Mouse (Mus musculus): ENCODE results near the gene Satb2.

Satb2 gene

DNA sequence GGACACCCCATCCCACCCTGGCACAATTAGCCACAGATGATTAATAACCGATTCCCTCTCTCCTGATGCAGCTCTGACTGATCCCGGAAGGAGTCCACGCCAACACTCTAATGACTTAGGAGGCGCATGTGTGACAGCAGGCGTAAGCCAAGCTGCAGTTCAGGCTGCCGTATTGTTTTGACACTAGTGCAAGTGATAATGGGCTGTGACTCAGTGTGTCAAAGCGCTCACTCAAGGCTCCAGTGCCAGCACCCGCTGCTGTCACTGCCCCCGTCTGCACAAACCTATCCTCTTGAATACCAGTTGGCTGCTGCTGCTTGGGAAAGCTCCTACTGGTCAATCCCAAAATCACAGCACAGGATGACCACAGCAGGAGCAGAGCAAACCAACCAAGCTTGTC lies 49.7 kb downstream of the Satb2 start:
- DNase-seq (ENCODE audit: low read depth, low spot score) = no peak
- Histone ChIP-seq H3K27me3 (ENCODE audit: control insufficient read depth, insufficient read depth, low read length, poor library complexity, severe bottlenecking) (no peaks in the 10 kb centered on the region), H3K36me3 (ENCODE audit: control insufficient read depth, insufficient read depth, low read length, poor library complexity, severe bottlenecking) (no peaks in the 10 kb centered on the region)

DNA sequence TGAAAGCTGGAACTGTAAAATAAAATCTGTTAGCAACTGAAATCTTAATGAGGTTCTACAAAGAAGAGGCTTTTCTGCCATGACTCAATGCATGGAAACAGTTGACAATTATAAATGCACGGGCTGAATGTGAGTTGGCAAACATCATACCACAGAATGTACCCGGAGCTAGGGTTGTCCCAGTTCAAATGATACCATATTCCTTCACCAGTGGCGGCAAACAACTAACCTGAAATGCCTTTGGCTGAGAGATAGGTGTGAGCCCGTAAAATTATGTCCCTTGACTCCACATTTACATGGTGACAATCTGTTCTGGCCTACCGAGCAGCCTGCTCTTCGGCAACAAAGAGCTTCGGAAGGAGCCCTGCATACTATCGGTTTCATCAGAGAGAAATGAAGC lies 58.0 kb downstream of the Satb2 start:
- no peak for DNase-seq (ENCODE audit: low read depth, low spot score)
- no peaks in the 10 kb centered on the region for H3K36me3 ChIP-seq (ENCODE audit: control insufficient read depth, insufficient read depth, low read length, poor library complexity, severe bottlenecking)
- no peaks in the 10 kb centered on the region for H3K27me3 ChIP-seq (ENCODE audit: control insufficient read depth, insufficient read depth, low read length, poor library complexity, severe bottlenecking)

DNA sequence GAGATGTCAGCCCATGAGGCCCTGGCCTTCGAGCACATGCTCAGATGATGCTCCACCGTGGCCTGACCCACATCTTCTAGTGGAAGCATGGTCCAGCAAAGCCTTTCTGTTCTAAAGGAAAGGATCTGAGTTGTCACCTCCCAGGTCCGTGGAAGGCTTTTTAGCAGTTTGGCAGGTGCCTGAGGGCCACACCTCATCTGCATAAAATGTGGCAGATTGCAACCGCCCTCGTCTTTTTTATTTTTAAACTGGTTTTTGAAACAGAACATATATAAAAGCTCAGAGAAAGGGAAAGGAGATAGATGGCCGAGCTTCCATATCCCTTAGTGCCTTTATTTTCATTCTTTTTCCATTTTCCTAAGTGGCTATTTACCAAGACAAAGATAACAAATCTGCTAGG lies 64.2 kb downstream of the Satb2 start:
- Histone ChIP-seq H3K36me3 (ENCODE audit: control insufficient read depth, insufficient read depth, low read length, poor library complexity, severe bottlenecking) (no peaks in the 10 kb centered on the region), H3K27me3 (ENCODE audit: control insufficient read depth, insufficient read depth, low read length, poor library complexity, severe bottlenecking) (no peaks in the 10 kb centered on the region)
- DNase-seq (ENCODE audit: low read depth, low spot score) = no peak

GRCm38 (mm10) chr1:56900706-56901287 lies 77.7 kb downstream of the Satb2 start:
- H3K27me3 ChIP-seq (ENCODE audit: control insufficient read depth, insufficient read depth, low read length, poor library complexity, severe bottlenecking) = no peaks in the 10 kb centered on the region
- no peak for DNase-seq (ENCODE audit: low read depth, low spot score)
- no peaks in the 10 kb centered on the region for H3K36me3 ChIP-seq (ENCODE audit: control insufficient read depth, insufficient read depth, low read length, poor library complexity, severe bottlenecking)

DNA sequence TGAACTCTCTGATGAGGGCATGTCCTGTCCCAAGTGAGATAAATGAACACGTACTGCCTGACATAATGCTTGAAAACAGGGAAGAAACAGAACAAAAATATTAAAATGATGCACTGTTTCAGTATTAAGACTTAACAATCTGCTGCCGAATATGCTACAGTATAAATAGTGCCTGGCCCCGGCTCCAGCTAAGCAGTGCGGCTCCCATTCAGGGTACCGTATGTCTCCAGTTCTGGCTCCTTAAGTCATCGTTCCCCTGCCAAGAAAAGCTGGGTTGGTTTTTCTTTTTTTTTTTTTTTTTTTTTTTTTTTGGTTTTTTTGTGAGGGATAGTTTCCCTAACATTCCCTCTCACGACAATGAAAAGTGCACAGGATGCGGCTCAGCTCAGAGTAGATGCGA lies 78.3 kb downstream of the Satb2 start:
- no peak for DNase-seq (ENCODE audit: low read depth, low spot score)
- no peaks in the 10 kb centered on the region for H3K36me3 ChIP-seq (ENCODE audit: control insufficient read depth, insufficient read depth, low read length, poor library complexity, severe bottlenecking)
- H3K27me3 ChIP-seq (ENCODE audit: control insufficient read depth, insufficient read depth, low read length, poor library complexity, severe bottlenecking) = no peaks in the 10 kb centered on the region

- DNase-seq (ENCODE audit: low read depth, low spot score) = no peak
- Histone ChIP-seq H3K27me3 (ENCODE audit: control insufficient read depth, insufficient read depth, low read length, poor library complexity, severe bottlenecking) (no peaks in the 10 kb centered on the region), H3K36me3 (ENCODE audit: control insufficient read depth, insufficient read depth, low read length, poor library complexity, severe bottlenecking) (no peaks in the 10 kb centered on the region)
Measured at GRCm38 (mm10) chr1:56898606-56899396, 79.6 kb downstream of the Satb2 start.

GRCm38 (mm10) chr1:56897492-56898180 lies 80.8 kb downstream of the Satb2 start:
- H3K36me3 ChIP-seq (ENCODE audit: control insufficient read depth, insufficient read depth, low read length, poor library complexity, severe bottlenecking) = no peaks in the 10 kb centered on the region
- no peak for DNase-seq (ENCODE audit: low read depth, low spot score)
- H3K27me3 ChIP-seq (ENCODE audit: control insufficient read depth, insufficient read depth, low read length, poor library complexity, severe bottlenecking) = no peaks in the 10 kb centered on the region

DNA sequence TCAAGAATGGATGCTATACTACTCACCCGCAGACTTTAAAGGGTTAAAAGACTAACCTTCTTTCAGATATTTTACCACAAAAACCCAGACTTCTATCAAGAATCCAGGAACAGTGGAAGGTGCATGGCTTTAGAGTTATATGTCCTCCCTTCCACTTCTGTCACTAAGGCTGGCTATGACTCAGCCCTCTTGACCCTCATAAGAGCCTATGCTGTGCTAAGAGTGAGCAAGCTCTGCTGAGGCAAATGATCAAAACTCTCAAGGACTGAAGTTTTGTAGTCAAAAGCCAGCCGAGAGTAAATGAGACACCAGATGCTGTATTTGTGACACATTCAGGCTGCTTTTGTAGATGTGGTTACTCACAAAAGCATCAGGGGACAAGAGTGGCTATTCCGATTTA lies 81.8 kb downstream of the Satb2 start:
- no peaks in the 10 kb centered on the region for H3K27me3 ChIP-seq (ENCODE audit: control insufficient read depth, insufficient read depth, low read length, poor library complexity, severe bottlenecking)
- no peak for DNase-seq (ENCODE audit: low read depth, low spot score)
- H3K36me3 ChIP-seq (ENCODE audit: control insufficient read depth, insufficient read depth, low read length, poor library complexity, severe bottlenecking) = no peaks in the 10 kb centered on the region

DNA sequence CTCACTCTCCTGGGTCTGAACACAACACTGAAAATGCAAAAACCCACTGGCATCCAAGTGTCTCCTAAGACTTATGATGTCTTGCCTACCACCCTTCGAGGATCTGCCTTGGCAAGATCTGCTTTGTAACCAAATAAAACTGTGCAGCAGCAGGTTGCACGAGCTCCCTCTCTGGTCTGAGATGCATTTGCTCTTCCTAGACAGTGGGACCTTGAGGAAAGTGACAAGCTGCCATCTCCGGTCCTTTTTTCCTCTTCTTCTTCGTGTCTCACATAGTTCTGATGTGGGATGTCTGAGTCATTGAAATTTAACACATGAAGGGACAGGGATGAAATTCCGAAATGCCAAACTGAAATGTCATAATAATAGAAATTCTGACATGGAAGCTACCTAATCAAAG lies 85.7 kb downstream of the Satb2 start:
- H3K27me3 ChIP-seq (ENCODE audit: control insufficient read depth, insufficient read depth, low read length, poor library complexity, severe bottlenecking) = no peaks in the 10 kb centered on the region
- no peaks in the 10 kb centered on the region for H3K36me3 ChIP-seq (ENCODE audit: control insufficient read depth, insufficient read depth, low read length, poor library complexity, severe bottlenecking)
- no peak for DNase-seq (ENCODE audit: low read depth, low spot score)

DNA sequence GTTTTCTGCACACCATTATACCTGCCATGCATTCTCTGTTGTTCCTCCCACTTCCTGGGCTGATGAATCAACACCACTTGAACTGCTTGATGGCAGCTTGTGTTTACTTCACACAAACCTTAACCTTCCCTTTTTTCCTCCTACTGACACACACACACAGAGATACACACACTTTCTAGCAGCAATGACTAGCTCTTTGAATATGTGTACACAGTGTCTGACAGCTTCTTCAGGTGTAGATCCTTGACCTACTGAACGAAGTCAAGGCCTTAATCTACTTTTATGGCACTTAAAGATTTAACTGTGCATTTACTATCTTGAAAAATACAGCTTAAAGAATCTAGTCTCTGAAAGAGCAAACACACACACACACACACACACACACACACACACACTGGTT lies 89.5 kb downstream of the Satb2 start:
- H3K36me3 ChIP-seq (ENCODE audit: control insufficient read depth, insufficient read depth, low read length, poor library complexity, severe bottlenecking) = no peaks in the 10 kb centered on the region
- no peaks in the 10 kb centered on the region for H3K27me3 ChIP-seq (ENCODE audit: control insufficient read depth, insufficient read depth, low read length, poor library complexity, severe bottlenecking)
- no peak for DNase-seq (ENCODE audit: low read depth, low spot score)

DNA sequence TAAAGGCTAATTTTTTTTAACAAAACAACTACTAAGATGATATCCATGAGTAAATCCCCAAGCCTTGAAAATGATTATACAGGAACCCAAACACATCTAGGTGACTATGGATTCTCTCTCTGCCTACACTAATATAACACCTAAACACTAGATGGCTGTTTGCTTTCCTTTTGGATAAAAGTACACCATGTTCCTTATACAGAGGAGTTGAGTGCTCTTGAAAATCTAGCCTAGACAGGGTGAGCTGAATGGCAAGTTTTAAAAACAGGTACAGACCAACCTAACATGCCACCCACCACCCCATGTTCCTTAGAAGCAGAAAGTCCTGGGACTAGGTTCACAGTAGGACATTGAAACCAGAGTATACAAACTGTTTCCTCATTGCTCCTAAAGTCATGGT lies 90.9 kb downstream of the Satb2 start:
- H3K36me3 ChIP-seq (ENCODE audit: control insufficient read depth, insufficient read depth, low read length, poor library complexity, severe bottlenecking) = no peaks in the 10 kb centered on the region
- DNase-seq (ENCODE audit: low read depth, low spot score) = no peak

DNA sequence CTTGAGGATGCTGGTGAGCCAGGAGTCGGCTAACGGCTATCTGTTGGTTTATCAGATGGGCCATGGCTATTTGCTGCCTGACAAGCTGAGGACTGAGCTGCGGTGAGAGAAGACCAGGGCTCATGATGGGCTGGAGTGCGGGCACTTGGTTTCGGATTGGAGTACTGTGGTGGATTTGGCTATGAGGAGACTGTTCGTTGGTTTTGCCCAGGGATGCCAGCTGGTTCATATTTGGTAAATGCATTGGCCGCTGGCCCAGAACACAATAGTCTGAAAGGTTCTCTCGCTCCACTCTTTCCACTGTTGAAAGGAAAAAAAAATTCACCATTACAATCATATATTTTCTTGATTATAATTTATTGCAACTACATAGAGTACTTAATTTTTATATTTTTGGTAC lies 107.0 kb downstream of the Satb2 start:
- no peak for DNase-seq (ENCODE audit: low read depth, low spot score)
- Histone ChIP-seq H3K36me3 (ENCODE audit: control insufficient read depth, insufficient read depth, low read length, poor library complexity, severe bottlenecking) (no peaks in the 10 kb centered on the region), H3K27me3 (ENCODE audit: control insufficient read depth, insufficient read depth, low read length, poor library complexity, severe bottlenecking) (no peaks in the 10 kb centered on the region)

More for the DNA sequence above, 90.9 kb downstream of the Satb2 start:
- H3K27me3 ChIP-seq (ENCODE audit: control insufficient read depth, insufficient read depth, low read length, poor library complexity, severe bottlenecking) = no peaks in the 10 kb centered on the region

DNA sequence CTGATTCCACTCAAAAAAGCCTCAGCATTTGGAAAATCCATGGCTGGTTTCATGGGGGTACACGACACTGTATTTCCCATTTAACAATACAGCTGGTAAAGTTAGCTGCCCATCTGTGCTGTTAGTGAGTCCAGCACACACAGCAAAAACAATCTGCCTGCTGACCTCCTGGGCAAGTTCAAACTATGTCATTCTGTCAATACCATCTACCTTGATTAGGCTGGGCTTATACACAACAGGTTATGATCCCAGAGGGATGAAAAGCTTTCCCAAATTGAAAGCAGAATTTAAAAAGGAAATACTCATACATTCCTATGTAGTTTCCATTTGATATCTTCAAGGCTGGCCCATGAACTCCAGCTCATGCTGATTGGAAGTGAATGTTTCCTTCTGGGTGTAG lies 113.2 kb downstream of the Satb2 start:
- H3K36me3 ChIP-seq (ENCODE audit: control insufficient read depth, insufficient read depth, low read length, poor library complexity, severe bottlenecking) = no peaks in the 10 kb centered on the region
- no peaks in the 10 kb centered on the region for H3K27me3 ChIP-seq (ENCODE audit: control insufficient read depth, insufficient read depth, low read length, poor library complexity, severe bottlenecking)
- DNase-seq (ENCODE audit: low read depth, low spot score) = no peak

DNA sequence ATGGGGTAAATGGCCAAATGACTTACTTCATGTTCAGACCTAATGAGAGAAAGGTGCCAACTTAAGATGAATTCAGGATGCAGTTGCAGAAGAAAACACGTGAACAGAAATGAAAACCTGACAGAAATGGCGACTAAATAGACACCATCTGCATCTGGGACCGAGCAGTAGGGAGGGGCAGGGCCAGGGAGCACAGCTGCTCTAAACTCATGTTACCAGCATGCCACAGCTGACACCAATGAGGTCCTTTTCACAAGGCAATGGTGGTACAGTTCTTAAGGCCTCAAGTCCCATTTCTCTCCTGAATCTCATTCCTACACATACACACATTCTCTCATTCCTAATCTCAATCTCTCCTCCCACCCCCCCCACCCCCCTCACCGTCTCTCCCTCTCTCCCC lies 115.7 kb downstream of the Satb2 start:
- no peak for DNase-seq (ENCODE audit: low read depth, low spot score)
- Histone ChIP-seq H3K27me3 (ENCODE audit: control insufficient read depth, insufficient read depth, low read length, poor library complexity, severe bottlenecking) (no peaks in the 10 kb centered on the region), H3K36me3 (ENCODE audit: control insufficient read depth, insufficient read depth, low read length, poor library complexity, severe bottlenecking) (no peaks in the 10 kb centered on the region)

GRCm38 (mm10) chr1:56857202-56857601 lies 121.2 kb downstream of the Satb2 start:
- no peaks in the 10 kb centered on the region for H3K27me3 ChIP-seq (ENCODE audit: control insufficient read depth, insufficient read depth, low read length, poor library complexity, severe bottlenecking)
- DNase-seq (ENCODE audit: low read depth, low spot score) = no peak
- no peaks in the 10 kb centered on the region for H3K36me3 ChIP-seq (ENCODE audit: control insufficient read depth, insufficient read depth, low read length, poor library complexity, severe bottlenecking)
